Mouse (Mus musculus) lung, postnatal 36 days (tissue): ENCODE measurements around the gene Lrif1.
"Not testable (repeated sequence)": the region's sequence is repeated elsewhere in the genome, so short reads cannot be mapped to it uniquely, and the experiment has no call there.

Experiments
- DNase-seq: peaks from one replicate; pipeline ENCODE4 v3.0.0; 2022; ENCODE audit warnings: mixed read lengths

The Lrif1 gene

GRCm38 (mm10) chr3:106684830-106685229, at the start of gene Lrif1:
Gene Lrif1, plus strand, starts transcription at chr3:106684987.
- peak; percentile 80 for DNase-seq

DNA sequence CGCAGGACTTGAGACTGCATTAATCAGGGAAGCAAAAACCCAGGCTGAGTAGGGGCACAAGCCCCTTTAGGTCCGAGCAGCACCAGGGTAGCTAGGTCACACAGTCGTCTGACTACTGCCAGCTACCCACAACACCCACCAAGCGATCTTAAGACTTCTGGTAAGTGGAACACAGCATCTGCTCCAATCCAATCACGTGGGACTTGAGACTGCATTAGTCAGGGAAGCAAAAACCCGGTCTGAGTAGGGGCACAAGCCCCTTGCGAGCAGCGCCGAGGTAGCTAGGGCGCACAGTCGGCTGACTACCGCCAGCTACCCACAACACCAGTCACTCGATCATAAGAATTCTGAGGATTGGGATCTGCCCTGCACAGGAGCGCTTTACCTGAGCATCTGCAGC, 12.0 kb upstream of the Lrif1 start:
- not testable (repeated sequence) for DNase-seq

DNA sequence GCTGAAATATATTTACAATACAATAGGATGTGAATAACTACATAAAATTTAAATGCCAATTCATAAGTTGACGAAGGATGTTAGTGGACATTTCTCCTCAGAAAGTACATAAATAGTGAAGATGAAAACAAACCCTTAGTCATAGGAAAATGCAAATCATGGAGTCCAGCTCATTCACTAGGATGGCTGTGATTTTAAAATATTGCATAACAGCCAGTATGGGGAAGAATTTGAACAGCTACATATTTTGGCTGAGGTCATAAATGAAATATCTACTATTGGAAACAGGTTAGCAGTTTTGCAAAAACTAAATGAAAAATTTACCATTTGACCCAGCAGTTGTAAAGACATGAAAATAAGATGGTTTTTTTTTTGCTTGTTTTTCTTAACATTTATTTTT, 594 bp downstream of the Lrif1 start:
- no peak for DNase-seq

DNA sequence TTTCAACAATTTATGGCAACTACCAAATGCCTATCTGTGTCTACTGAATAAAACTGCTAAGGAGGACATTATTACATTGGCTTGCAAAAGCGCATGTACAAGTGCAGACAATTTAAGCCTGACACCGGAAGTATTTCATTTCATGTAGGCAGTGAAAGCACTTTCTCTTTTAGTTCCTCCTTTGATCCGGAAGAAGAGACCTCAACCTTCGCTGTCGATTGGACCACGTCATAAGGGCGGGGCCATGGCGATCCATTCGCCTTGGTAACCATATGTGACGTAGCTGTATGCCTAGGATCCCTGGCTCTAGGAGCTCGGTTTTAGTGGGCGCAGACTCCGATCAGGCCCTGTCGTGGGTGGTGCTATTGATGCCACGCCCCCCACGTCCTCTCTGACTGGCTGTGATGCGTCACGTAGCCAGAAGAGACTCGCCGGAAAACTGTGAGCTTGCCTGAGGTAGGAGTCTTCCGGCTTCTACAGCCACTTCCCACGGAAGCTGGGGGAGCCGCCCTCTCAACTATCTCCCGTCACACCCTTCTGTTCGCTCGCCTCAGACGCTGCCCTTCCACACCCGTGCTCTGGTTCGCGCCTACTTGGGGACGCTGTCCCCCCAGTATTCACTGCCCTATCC, 36.7 kb downstream of the Lrif1 start:
- DNase-seq: peak; percentile 99

DNA sequence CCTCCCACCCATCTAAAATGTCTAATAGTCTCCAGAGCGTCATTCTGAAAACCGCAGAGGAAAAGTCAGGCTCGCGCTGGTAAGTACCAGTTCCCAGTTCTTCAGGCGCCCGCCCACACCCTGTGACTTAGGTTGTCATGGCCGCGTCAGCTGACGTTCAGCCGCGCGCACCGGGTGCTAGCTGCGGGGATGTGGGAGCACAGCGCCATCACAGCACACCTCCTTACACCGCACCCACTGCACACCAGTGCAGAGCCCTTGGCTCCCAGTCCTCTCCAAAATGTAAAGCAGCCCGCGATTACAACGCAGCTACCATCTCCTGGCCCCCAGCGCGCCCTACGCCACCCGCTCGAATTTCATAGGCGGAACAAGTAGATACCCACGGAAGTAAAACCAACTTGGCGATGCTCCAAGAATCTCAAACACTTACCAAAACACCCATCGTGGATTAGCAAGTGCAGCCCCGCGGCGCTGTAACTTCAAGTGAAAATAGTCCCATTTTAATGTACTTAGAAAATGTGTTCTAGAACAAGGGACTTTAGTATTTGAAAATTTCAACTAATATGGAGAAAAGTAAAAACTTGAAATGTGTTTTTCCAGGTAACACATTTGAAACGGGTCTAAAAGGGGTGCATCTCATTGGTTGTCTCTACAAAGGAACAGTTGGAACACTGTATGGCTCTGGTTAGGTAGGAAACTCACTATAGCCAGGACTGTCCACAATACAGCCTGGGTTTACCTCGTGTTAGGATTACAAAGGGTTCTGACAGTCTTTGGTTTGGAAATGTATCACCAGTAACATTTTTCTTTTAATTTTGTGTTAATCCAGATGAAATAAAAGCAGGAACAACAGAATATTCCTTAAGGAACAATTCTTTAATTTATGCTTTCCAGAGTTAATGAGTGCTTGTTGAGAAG, 37.5 kb downstream of the Lrif1 start:
- peak; percentile 91 for DNase-seq

GRCm38 (mm10) chr3:106755898-106756297, 71.1 kb downstream of the Lrif1 start:
- DNase-seq: no peak

DNA sequence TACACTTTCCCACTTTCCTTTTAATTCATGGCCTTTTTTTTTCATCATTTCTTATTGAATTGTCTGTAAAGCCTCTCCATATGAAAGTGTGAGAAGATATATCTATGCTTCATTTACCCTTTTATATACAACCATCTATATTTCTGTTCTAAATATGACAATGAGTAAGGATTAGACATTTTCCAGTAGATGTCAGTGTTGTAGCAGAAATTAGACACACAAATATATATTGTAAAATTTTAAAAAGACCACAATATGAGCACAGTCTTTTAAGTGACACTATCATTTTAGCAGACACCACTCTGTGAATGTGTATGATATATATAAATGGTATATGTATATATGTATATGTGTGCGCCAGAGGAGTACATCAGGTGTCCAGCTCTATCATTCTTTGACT, 87.0 kb downstream of the Lrif1 start:
- DNase-seq: no peak

GRCm38 (mm10) chr3:106785130-106785529, 100.3 kb downstream of the Lrif1 start:
- DNase-seq: peak; percentile 64
